Mouse (Mus musculus) bone marrow macrophage, adult 2 months (primary cell): ENCODE results near the gene Aunip. TPM values are rescaled to one million over a fixed set of nuclear protein-coding genes. Genes with fewer than 3 reads are reported as not detected.
"Not testable (repeated sequence)": the region's sequence is repeated elsewhere in the genome, so short reads cannot be mapped to it uniquely, and the experiment has no call there.

Experiments used
- H3K27ac ChIP-seq: 2 replicates; pipeline ENCODE4 v1.5.1; 2012; ENCODE audit warnings: low read depth, low read length; ENCODE audit not compliant: insufficient read depth
- H3K4me1 ChIP-seq: 2 replicates; pipeline ENCODE4 v1.6.1; 2012; ENCODE audit warnings: low read length; ENCODE audit not compliant: control insufficient read depth, insufficient read depth
- H3K4me3 ChIP-seq: 2 replicates; pipeline ENCODE4 v1.5.1; 2012; ENCODE audit warnings: mild to moderate bottlenecking, low read length, moderate library complexity; ENCODE audit not compliant: insufficient read depth
- CTCF ChIP-seq: IDR thresholded peaks from 2 replicates; pipeline ENCODE4 v1.5.1; 2012; ENCODE audit warnings: low read depth, mild to moderate bottlenecking, low read length, moderate library complexity
- POLR2A ChIP-seq: IDR thresholded peaks from 2 replicates; pipeline ENCODE4 v1.6.1; 2012; ENCODE audit warnings: mild to moderate bottlenecking, low read depth, low read length, borderline replicate concordance
- polyA plus RNA-seq: library from polyadenylated mRNA; stranded (reverse); fragments of >200 nt; gene quantifications from 2 replicates; pipeline ENCODE4 v1.2.4, GENCODE M21; 2012; ENCODE audit not compliant: missing spikeins, insufficient read depth, insufficient read length

Gene Aunip
- polyA plus RNA-seq, 1 experiment = 4.0 TPM

DNA sequence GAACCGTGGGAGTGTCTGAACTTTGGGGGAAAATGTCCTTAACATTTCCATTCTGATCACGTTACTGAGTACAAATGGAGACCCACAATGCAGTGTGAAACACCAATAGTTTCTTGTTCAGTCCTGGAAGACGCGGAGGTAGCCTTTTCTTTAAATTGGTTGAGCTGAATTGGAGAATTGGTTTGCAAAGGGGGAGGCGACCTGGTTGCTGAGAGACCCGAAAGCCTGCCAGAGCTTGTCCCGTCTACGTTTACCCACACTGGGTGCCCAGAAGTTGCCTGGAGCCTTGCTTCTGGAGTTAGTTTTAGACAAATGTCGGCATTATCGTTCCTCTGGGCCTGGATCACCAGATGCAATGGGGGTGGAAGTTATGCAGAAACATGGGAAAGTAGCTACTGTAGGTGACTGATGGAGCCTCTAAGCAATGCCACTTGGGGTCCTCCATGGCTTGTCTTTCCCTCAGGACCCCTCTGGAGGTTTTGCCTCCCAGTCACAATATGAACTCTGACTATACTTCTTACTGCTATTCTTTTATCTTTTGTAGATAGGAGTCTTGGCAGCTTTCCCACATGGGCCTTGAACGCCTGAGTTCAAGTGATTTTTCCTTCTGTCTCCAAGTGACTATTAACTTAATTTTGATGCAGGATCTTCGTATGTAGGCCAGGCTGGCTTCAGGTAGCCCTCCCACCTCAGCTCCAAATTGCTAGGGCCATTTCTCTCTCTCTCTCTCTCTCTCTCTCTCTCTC, 12.6 kb upstream of the Aunip start:
- peak overlapping the region; percentile 83 for H3K4me3 ChIP-seq
- H3K27ac ChIP-seq = no peak overlapping the region; the same call in 1 of the 2 replicates
- TF ChIP-seq POLR2A (no peak), CTCF (no peak)
- H3K4me1 ChIP-seq = peaks cover 40% of the 10 kb centered on the region

DNA sequence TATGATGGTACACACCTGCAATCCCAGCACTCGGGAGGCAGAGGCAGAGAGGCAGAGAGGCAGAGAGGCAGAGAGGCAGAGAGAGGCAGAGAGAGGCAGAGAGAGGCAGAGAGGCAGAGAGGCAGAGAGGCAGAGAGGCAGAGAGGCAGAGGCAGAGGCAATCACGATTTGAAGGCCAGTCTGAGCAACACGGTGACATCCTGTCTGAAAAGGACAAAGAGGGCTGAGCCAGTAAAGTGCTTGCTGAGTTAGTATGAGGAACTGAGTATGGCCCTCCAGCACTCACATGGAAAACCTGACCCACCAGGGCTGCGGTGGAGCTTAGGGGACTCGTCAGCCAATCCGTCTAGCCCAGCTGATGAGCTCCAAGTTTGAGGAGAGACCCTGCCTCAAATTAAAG, 11.8 kb upstream of the Aunip start:
- not testable (repeated sequence) for H3K4me3 ChIP-seq, H3K27ac ChIP-seq
- H3K4me1 ChIP-seq = peaks cover 40% of the 10 kb centered on the region

DNA sequence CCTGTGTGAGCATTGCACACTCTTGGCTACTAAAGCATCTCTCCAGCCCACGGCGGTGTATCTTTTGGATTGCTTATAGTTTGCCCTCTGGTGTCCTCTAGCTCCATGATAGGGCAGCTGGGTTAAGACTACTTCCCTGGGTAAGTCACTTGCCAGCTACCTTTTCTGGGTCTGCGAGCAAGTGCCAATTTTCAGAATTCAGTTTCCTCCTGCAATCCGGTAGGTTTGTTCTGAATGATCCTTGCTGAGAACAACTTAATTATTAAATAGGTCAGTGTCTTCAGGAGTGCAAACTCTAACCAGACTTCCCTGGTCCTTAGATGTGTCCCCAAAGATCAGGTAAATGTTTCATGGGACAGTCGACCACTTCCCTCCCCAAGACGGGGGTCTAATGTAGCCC, 9.7 kb upstream of the Aunip start:
- H3K4me1 ChIP-seq = peaks cover 23% of the 10 kb centered on the region
- TF ChIP-seq POLR2A = no peak
- TF ChIP-seq CTCF = no peak

DNA sequence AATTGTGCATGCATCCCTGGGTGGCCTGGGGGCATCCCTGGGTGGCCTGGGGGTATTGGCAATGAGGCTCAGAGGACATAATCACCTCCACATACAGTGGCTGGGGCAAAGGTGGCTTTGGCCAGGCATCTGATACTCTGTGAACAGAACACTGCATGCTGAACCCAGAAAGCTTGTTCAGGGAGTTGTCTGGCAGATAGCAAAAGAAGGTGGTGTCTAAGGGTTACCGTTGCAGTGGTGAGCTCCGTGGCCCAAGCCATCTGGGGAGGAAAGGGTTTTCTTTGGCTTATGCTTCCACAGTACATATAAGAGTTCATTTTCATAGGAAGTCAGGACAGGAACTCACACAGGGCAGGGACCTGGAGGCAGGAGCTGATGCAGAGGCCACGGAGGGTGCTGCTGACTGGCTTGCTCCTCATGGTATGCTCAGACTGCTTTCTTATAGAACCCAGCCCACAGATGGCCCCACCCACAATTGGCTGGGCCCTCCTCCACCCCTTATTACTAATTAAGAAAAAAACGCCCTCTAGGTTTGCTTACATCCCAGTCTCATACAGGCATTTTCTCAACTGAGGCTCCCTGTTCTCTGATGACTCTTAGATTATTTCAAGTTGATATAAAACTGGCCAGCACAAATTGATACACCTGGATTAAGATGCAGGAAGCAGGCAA, 7.0 kb upstream of the Aunip start:
- H3K27ac ChIP-seq = no peak overlapping the region
- peaks cover 6% of the 10 kb centered on the region for H3K4me1 ChIP-seq
- TF ChIP-seq POLR2A (no peak), CTCF (no peak)
- no peak overlapping the region for H3K4me3 ChIP-seq

More for the DNA sequence above, 9.7 kb upstream of the Aunip start:
- H3K27ac ChIP-seq = no peak overlapping the region
- H3K4me3 ChIP-seq = no peak overlapping the region

DNA sequence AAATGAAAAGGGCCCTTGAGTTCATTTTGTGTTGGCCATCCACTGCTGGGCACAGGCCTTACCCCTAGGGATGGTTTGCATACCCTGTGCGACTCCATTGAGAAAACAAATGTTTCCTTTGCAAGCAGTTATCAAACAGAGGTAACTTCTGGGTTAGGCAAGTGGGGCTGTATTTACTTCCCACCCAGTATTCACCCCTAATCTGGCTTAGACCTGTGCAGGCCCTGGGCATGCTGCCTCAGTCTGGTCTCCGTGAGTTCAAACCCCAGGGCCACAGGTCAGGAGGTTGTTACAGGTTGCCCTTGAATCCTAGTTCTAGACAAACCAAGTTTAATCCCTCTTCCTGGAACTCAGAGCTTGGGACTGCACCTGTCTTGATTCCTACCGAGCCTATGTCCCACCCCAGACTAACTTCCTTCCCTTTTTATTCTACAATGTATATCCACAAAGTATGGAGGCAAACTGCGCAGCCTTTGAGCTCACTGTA, 5.5 kb upstream of the Aunip start:
- no peak overlapping the region for H3K27ac ChIP-seq
- no peak for TF ChIP-seq POLR2A
- no peak for TF ChIP-seq CTCF
- 0 out of 2 replicates have a peak, but pooled peaks cover 5% of the 10 kb centered on the region for H3K4me1 ChIP-seq
- H3K4me3 ChIP-seq = no peak overlapping the region

DNA sequence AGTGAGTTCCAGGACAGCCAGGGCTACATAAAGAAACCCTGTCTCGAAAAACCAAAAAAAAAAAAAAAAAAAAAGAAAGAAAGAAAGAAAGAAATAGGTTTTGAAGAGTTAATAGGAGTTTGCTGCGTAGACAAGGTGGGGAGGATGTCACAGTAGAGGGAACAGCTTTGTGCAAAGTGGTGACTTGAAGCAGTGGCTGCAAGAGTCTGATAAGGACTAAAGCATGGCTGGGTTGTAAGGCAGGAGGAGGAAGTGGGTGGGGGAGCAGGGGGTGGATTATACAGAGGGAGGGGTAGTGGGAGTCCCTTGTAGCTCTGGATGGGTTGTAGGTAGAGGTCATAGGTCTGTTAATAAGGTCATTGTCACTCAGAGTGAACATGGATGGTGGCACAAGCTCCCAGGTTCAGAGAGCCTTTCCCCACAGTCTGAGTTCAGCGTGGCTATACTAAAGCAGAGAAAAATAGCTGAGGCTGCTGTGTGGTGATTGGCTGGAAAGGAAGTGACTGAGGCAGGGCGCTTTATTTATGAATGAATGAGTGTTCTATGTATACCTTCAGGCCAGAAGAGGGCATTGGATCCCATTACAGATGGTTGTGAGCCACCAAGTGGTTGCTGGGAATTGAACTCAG, 4.7 kb upstream of the Aunip start:
- no peak overlapping the region for H3K27ac ChIP-seq
- H3K4me3 ChIP-seq = no peak overlapping the region
- H3K4me1 ChIP-seq = 0 out of 2 replicates have a peak, but pooled peaks cover 5% of the 10 kb centered on the region
- TF ChIP-seq POLR2A = no peak
- TF ChIP-seq CTCF = no peak

DNA sequence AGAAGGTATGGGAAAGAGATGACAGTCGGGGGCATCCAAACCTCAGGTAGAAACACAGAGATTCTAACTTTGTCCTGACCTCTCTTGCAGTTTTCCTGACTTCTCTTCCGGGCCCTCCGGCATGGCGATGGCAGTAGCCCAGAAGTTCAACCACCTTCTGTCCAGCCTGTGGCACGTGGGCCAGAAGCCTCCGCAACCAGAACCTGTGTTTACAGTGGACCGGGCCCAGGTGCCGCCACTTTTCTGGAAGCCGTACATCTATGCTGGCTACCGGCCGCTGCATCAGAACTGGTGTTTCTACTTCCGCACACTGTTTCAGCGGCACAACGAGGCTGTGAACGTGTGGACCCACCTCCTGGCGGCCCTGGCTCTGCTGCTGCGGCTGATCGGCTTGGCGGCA, 4.1 kb upstream of the Aunip start:
- H3K4me1 ChIP-seq = 0 out of 2 replicates have a peak, but pooled peaks cover 5% of the 10 kb centered on the region
- no peak overlapping the region for H3K27ac ChIP-seq
- no peak overlapping the region for H3K4me3 ChIP-seq
- no peak for TF ChIP-seq POLR2A
- TF ChIP-seq CTCF = no peak

DNA sequence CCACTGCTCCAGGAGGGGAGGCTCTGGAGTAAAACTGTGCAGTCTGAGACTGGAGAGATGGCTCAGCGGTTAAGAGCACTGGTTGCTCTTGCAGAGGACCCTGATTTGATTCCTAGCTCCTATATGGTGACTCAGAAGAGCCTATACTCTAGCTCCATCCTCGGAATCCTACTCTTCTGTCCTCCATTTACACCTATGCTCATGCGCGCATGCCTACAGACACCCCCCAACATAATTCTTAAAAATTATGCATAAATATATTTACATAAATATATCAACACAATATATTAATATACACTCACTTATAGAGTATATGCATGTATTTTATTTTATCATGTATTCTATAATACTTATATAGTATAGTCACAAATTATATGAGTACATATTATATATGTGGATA, 403 bp upstream of the Aunip start:
- Histone ChIP-seq H3K4me1 (peaks cover 18% of the 10 kb centered on the region), H3K4me3 (no peak overlapping the region), H3K27ac (no peak overlapping the region)
- TF ChIP-seq CTCF (no peak), POLR2A (no peak)

DNA sequence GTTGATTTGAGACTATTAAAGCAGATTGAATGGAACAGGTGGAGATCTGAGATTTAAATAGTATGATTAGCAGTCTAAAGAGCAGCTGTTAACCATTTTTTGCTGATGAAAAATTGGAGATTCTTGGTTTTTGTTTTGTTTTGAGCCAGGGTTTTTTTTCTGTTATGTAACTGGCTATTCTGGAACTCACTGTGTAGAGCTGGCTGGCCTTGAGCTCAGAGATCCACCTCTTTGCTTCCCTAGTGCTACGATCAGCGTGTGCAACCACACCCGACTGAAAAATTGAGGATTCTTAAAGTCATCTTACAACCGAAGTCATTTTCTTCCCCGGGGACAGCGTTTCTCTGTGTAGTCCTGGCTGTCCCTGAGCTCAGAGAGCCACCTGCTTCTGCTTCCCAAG, 931 bp downstream of the Aunip start:
- TF ChIP-seq POLR2A = no peak
- no peak for TF ChIP-seq CTCF
- peak overlapping the region; percentile 36 for H3K27ac ChIP-seq
- peaks cover 29% of the 10 kb centered on the region for H3K4me1 ChIP-seq
- peak overlapping the region; percentile 59 for H3K4me3 ChIP-seq

DNA sequence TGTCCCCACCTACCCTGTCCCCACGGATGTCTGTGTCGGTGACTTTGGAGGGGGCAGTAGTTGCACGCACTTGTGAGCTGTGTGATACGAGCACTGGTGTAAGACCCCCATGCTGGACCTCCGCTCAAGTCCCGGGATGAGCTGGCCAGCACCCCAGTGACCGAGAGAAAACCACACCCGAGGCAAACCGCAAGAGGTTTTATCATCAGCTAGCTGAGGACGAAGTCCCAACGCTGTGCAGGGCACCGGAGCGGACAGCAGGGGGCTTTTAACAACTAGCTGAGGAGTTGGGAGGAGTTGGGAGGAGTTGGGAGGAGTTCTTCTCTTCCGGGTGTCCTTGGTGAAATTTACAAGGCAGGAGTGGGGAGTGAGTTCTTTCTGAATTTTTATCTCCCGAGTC, 2.0 kb downstream of the Aunip start:
- peak overlapping the region; percentile 57 for H3K4me3 ChIP-seq
- TF ChIP-seq POLR2A = no peak
- H3K27ac ChIP-seq = peak overlapping the region; percentile 27
- H3K4me1 ChIP-seq = peaks cover 38% of the 10 kb centered on the region
